Mouse (Mus musculus): ENCODE data around the gene Nfix. TPM values are rescaled to one million over a fixed set of nuclear protein-coding genes. Genes with fewer than 3 reads are reported as not detected.

The Nfix gene
- polyA plus RNA-seq, 1 experiment from 2014 or later = 0.87 TPM

GRCm38 (mm10) chr8:84759126-84759525 lies 41.0 kb downstream of the Nfix start:
- no peak for DNase-seq (ENCODE audit: low spot score)
- Histone ChIP-seq H3K36me3 (no peaks in the 10 kb centered on the region), H3K9me3 (no peaks in the 10 kb centered on the region), H3K27ac (no peak overlapping the region), H3K4me3 (no peak overlapping the region), H3K27me3 (ENCODE audit: insufficient read depth, poor library complexity, severe bottlenecking) (peaks cover 95% of the 10 kb centered on the region), H3K4me1 (peaks cover 12% of the 10 kb centered on the region)
- WGBS = 61% methylated on average over 7 of the region's 7 CpGs

DNA sequence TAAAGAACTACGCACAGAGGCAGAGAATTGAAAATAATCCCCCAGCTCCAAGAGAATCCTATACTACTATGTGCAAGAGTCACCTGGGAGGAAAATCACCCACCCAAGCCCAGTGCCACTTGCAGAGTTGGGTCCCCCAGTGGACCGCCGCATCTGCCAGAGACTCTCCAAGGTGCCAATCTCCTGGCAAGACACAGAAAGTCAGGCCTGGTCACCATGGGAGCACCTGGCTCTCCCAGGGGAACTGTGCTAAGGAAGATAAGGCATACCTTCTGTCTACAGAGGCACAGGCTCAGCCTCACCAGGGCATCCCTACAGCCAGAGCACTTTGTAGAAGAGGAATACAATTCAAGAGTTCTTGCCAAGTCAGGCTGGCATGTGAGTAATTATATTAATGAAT lies 41.8 kb downstream of the Nfix start:
- no peak overlapping the region for H3K27ac ChIP-seq
- no peak for DNase-seq (ENCODE audit: low spot score)
- peaks cover 12% of the 10 kb centered on the region for H3K4me1 ChIP-seq
- no peaks in the 10 kb centered on the region for H3K36me3 ChIP-seq
- no peak overlapping the region for H3K4me3 ChIP-seq
- H3K9me3 ChIP-seq = no peaks in the 10 kb centered on the region
- H3K27me3 ChIP-seq (ENCODE audit: insufficient read depth, poor library complexity, severe bottlenecking) = peaks cover 95% of the 10 kb centered on the region
- 89% methylated on average over 3 of the region's 3 CpGs for WGBS

GRCm38 (mm10) chr8:84757501-84757900 lies 42.6 kb downstream of the Nfix start:
- H3K4me1 ChIP-seq = peaks cover 18% of the 10 kb centered on the region
- no peak overlapping the region for H3K27ac ChIP-seq
- WGBS = 33% methylated on average over 5 of the region's 5 CpGs
- H3K9me3 ChIP-seq = no peaks in the 10 kb centered on the region
- H3K36me3 ChIP-seq = no peaks in the 10 kb centered on the region
- H3K4me3 ChIP-seq = 0 out of 2 replicates have a peak overlapping the region, but pooled peaks have one; percentile 10
- peaks cover 95% of the 10 kb centered on the region for H3K27me3 ChIP-seq (ENCODE audit: insufficient read depth, poor library complexity, severe bottlenecking)
- no peak for DNase-seq (ENCODE audit: low spot score)

DNA sequence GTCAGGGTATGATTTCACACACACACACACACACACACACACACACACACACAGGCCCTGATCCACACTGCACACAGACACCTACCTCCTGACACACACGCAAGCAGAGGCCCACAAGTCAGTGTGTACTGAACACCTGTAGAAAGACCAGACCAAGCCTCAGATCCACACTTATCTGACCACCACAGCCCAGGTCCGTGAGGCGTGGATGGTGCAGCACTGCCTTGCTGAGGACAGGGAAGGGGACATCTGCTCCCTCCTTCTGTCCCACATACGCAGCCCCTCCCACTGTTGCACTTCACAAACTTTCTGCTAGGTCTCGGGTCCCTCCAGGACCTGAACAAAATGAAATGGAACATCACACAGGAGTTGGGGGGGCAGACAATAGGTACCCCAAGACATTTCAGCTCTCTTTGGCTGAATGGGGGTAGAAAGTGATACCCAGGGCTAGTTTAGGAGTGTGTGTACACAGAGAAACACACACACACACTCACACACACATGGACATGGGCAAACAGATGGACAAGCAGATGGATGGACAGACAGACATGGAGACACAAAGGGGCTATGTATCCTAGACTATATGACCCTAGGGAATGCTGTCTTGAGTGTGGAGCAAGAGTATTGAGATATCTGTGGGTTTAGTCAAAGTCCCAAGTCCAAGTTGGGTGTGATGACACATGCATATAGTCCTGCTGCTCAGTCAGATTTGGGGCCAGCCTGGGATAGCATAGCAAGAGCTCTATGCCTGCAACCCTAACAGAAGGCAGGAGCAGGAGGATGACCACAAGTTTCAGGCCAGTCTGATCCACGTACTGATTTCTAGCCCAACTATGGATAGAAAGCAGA lies 47.2 kb downstream of the Nfix start:
- H3K4me3 ChIP-seq = no peak overlapping the region
- H3K4me1 ChIP-seq = peaks cover 29% of the 10 kb centered on the region
- H3K27ac ChIP-seq = peak overlapping the region; percentile 75; the same call in 1 of the 2 replicates
- H3K9me3 ChIP-seq = no peaks in the 10 kb centered on the region
- H3K27me3 ChIP-seq (ENCODE audit: insufficient read depth, poor library complexity, severe bottlenecking) = peaks cover 98% of the 10 kb centered on the region
- H3K36me3 ChIP-seq = no peaks in the 10 kb centered on the region
- WGBS = 66% methylated on average over 6 of the region's 6 CpGs
- DNase-seq (ENCODE audit: low spot score) = peak; percentile 93

DNA sequence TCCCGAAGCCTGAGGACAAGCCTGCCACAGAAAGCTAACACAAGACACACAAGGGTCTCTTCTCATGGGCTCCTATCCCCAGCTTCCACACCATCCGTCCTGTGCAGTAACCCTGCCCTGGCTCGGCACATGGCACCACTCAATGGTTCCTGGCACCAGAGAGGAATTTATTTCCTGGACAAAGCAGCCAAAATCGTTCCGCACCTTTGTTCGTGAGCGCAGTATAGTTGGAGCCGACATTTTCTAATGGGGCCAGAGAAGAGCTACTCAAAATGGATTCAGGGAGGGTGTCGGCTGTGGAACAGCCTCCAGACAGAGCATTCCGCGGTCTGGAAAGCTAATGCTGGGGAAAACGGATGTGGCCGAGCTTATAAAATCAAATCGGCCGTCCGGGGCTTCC lies 50.6 kb downstream of the Nfix start:
- Histone ChIP-seq H3K36me3 (no peaks in the 10 kb centered on the region), H3K4me3 (no peak overlapping the region), H3K9me3 (no peaks in the 10 kb centered on the region), H3K4me1 (peaks cover 51% of the 10 kb centered on the region), H3K27me3 (ENCODE audit: insufficient read depth, poor library complexity, severe bottlenecking) (peaks cover 98% of the 10 kb centered on the region), H3K27ac (no peak overlapping the region)
- 81% methylated on average over 16 of the region's 16 CpGs for WGBS
- no peak for DNase-seq (ENCODE audit: low spot score)

- DNase-seq (ENCODE audit: low spot score) = no peak
- H3K4me1 ChIP-seq = peaks cover 69% of the 10 kb centered on the region
- H3K9me3 ChIP-seq = no peaks in the 10 kb centered on the region
- H3K4me3 ChIP-seq = peak overlapping the region; percentile 37; the same call in 1 of the 2 replicates
- H3K27me3 ChIP-seq (ENCODE audit: insufficient read depth, poor library complexity, severe bottlenecking) = peaks cover 95% of the 10 kb centered on the region
- WGBS = 4% methylated on average over 17 of the region's 17 CpGs
- H3K36me3 ChIP-seq = no peaks in the 10 kb centered on the region
- H3K27ac ChIP-seq = peak overlapping the region; percentile 80
Measured at GRCm38 (mm10) chr8:84745032-84745925, 54.9 kb downstream of the Nfix start.

DNA sequence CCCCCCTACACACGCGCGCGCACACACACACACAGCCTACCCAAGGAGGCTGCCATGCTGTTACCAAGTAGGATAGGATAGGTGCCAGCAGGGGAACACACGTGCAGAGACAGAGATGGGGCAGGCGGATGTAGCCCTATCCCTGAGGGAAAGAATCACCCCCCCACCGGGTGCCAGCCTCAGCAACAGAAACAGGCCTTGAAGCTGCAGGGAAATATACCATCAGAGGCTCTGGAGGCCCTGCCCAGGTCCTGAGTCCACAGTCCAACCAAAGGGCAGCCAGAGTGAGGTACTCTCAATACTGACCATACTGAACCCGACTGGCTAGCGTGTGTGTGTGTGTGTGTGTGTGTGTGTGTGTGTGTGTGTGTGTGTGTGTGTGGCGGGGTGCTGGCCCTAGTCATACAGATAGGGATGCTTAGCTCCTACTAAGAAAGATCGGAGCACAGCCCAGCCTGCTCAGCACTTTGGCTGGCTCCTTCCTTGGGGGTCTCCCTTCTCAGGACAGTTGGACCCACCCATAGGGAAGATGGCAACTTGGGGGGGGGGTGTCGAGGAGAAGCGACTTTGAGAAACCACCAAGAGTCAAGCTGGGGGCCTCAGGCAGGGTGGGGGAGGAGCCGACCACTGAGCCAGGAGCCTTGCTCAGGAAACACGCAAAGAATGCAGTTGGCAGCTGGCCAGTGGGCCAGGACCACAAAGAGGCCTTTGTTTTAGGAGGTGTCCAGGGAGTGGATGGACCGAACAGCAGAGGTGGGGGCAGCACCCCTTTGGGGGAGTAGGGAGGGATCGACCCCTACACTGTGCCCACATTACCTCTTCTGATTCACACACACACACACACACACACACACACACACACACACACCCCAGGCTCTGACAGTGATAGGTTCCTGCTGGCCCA lies 56.4 kb downstream of the Nfix start:
- peaks cover 74% of the 10 kb centered on the region for H3K4me1 ChIP-seq
- WGBS = 15% methylated on average over 17 of the region's 17 CpGs
- peak; percentile 93 for DNase-seq (ENCODE audit: low spot score)

DNA sequence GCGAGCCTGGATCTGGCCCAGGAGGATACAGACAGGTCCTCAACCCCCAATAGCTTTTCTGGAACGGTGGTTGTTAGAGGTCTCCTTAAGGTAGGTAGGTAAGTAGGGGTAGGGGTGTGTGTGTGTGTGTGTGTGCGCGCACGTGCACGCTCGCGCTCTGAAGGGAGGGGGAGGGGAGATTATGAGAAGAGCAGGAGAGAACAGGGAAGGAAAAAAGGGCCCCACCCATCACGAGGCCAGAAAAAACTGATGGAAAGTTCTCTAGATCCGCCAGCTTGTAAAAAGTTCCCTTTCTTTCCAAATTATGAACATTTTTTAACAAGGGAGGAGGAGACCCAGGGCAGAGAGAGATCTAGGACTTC lies 57.1 kb downstream of the Nfix start:
- Histone ChIP-seq H3K4me3 (peak overlapping the region; percentile 36), H3K9me3 (no peaks in the 10 kb centered on the region), H3K27ac (peak overlapping the region; percentile 80), H3K36me3 (no peaks in the 10 kb centered on the region), H3K27me3 (ENCODE audit: insufficient read depth, poor library complexity, severe bottlenecking) (peaks cover 95% of the 10 kb centered on the region), H3K4me1 (peaks cover 82% of the 10 kb centered on the region)
- no peak for DNase-seq (ENCODE audit: low spot score)
- WGBS = 8% methylated on average over 10 of the region's 10 CpGs

More for the DNA sequence above, 56.4 kb downstream of the Nfix start:
- Histone ChIP-seq H3K36me3 (no peaks in the 10 kb centered on the region), H3K27me3 (ENCODE audit: insufficient read depth, poor library complexity, severe bottlenecking) (peaks cover 95% of the 10 kb centered on the region), H3K27ac (peak overlapping the region; percentile 80), H3K4me3 (peak overlapping the region; percentile 36), H3K9me3 (no peaks in the 10 kb centered on the region)

- Histone ChIP-seq H3K9me3 (no peaks in the 10 kb centered on the region), H3K4me1 (peaks cover 88% of the 10 kb centered on the region), H3K27ac (peak overlapping the region; percentile 80), H3K27me3 (ENCODE audit: insufficient read depth, poor library complexity, severe bottlenecking) (peaks cover 95% of the 10 kb centered on the region), H3K4me3 (peak overlapping the region; percentile 36), H3K36me3 (no peaks in the 10 kb centered on the region)
- 9% methylated on average over 32 of the region's 32 CpGs for WGBS
- no peak for DNase-seq (ENCODE audit: low spot score)
Measured at GRCm38 (mm10) chr8:84742171-84743053, 57.7 kb downstream of the Nfix start.

DNA sequence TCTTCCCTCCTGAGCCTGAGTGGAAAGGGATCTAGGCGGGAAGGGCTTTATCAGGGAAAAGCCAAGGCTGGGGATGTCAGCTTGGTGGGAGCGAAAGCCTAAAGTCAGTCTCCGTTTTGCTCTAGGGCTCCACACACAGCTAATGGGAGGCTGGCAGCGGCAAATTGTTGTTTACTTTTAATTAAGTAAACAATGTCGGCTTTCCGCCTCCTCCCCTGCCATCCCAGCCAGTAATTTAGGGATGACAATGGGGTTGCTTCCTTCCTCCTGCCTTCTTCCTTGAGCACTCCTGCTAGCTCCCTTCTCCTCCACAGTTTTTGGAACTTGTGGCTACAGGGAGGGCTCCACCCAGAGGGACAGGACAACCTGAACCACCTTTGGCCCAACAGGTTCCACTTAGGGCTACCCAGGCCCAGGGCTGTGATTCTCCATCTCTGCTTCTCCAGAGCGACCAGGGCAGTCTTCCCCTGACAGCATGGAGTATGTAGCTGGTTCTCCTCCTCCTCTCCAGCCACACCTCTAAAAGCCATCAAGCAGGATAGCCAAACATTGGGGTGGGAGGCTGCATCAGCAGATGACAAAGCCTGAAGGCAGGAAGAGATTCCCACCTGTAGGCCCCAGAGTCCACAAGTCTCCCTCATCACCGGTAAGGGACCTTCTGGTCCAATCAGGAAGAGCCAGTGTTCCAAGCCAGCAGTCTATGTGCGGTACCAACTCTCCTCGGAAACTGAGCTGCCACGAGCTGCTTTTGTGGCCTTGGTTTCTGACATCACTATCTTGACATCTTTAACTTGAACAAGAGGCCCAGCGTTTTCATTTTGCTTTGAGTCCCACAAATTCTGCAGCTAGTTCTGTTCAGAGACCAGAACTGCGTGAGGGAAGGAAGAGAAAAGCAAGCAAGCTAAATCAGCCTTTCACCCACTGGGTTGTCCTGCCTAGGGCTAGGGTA lies 59.0 kb downstream of the Nfix start:
- no peak for DNase-seq (ENCODE audit: low spot score)
- peaks cover 80% of the 10 kb centered on the region for H3K4me1 ChIP-seq
- peak overlapping the region; percentile 80 for H3K27ac ChIP-seq
- H3K27me3 ChIP-seq (ENCODE audit: insufficient read depth, poor library complexity, severe bottlenecking) = peaks cover 95% of the 10 kb centered on the region
- H3K9me3 ChIP-seq = no peaks in the 10 kb centered on the region
- no peak overlapping the region for H3K4me3 ChIP-seq
- WGBS = 42% methylated on average over 13 of the region's 13 CpGs
- H3K36me3 ChIP-seq = no peaks in the 10 kb centered on the region

DNA sequence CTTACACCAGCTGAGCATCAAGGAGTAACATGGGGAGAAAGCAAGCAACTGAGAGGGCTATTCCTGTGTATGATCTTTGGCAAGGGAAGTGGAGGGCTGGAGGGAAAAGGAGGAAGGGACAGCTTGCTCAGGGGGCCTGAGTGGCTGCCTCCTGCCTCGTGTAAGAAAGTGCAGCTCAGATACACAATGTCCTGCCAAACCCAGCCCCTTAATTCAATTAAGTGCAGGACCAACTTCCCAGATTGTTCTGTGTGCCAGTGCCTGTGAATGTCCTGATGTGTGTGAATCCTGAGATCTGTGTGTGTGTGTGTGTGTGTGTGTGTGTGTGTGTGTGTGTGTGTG lies 60.8 kb downstream of the Nfix start:
- Histone ChIP-seq H3K9me3 (no peaks in the 10 kb centered on the region), H3K27ac (peak overlapping the region; percentile 23; the same call in 1 of the 2 replicates), H3K4me3 (no peak overlapping the region), H3K27me3 (ENCODE audit: insufficient read depth, poor library complexity, severe bottlenecking) (peaks cover 96% of the 10 kb centered on the region), H3K36me3 (no peaks in the 10 kb centered on the region), H3K4me1 (peaks cover 75% of the 10 kb centered on the region)
- WGBS = 0% methylated on average over 1 of the region's 1 CpGs
- no peak for DNase-seq (ENCODE audit: low spot score)

Data from heart, embryonic 10.5 days (tissue).